Mouse (Mus musculus): ENCODE measurements around the gene Ush2a.

- TF ChIP-seq CTCF (IDR thresholded peaks at IDR 0.05; ENCODE audit: control insufficient read depth, insufficient read depth, insufficient replicate concordance, low read depth, low read length) (no peak), POLR2A (IDR thresholded peaks at IDR 0.05; ENCODE audit: control insufficient read depth, low read depth, low read length) (no peak)
Measured at GRCm38 (mm10) chr1:188387321-188387720, 125.5 kb downstream of the Ush2a start.
